Mouse (Mus musculus) heart, adult 2 months (tissue): ENCODE measurements around the gene Itga4.

Experiments
- EP300 ChIP-seq: fragments of 200-500 bp; IDR thresholded peaks from 2 replicates; pipeline ENCODE4 v1.6.1; 2011; ENCODE audit warnings: low read depth, low read length, control low read depth; ENCODE audit not compliant: insufficient read depth
- POLR2A ChIP-seq: fragments of 200-500 bp; IDR thresholded peaks from 2 replicates; pipeline ENCODE4 v1.6.1; 2011; ENCODE audit warnings: mild to moderate bottlenecking, low read depth, low read length, control low read depth; ENCODE audit not compliant: insufficient read depth

DNA sequence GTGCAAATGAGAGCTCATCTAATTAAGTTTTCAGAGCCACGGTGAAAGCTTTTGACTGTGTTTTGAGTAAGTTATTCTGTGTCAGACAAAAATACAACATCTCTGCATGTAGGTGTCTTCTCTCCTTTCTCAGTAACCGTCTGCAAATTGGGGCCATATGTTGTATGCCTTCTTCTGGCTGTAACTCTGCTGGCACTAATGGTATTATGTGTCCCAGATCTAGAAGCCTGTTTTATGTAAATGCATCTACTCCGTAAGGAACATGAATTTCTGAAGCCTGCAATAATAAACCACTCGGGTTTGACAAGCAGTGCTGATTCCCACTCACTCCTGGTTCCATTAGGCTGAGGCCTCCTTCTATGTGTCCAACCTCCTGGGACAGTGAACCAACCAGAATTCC, 52.3 kb downstream of the Itga4 start:
- TF ChIP-seq POLR2A = no peak
- no peak for TF ChIP-seq EP300
